Mouse (Mus musculus) liver, embryonic 14 days (tissue): ENCODE data around the gene Fndc7. TPM values are rescaled to one million over a fixed set of nuclear protein-coding genes. Genes with fewer than 3 reads are reported as not detected.

ENCODE experiments used
- polyA plus RNA-seq: library from polyadenylated mRNA; depleted of rRNA; stranded (reverse); fragments of >200 nt; gene quantifications from 2 replicates; pipeline ENCODE4 v1.2.3, GENCODE M21; 2012; rRNA removed

Fndc7 gene
- 0.02 TPM in 2 replicates for polyA plus RNA-seq

GRCm38 (mm10) chr3:108889908-108890307 lies at the start of gene Fndc7:
Fndc7 (minus strand) TSS chr3:108890008.

GRCm38 (mm10) chr3:108939573-108939972 lies 49.8 kb upstream of the Fndc7 start, which contains the start of gene Henmt1:
Henmt1 (plus strand) TSS chr3:108939873.

DNA sequence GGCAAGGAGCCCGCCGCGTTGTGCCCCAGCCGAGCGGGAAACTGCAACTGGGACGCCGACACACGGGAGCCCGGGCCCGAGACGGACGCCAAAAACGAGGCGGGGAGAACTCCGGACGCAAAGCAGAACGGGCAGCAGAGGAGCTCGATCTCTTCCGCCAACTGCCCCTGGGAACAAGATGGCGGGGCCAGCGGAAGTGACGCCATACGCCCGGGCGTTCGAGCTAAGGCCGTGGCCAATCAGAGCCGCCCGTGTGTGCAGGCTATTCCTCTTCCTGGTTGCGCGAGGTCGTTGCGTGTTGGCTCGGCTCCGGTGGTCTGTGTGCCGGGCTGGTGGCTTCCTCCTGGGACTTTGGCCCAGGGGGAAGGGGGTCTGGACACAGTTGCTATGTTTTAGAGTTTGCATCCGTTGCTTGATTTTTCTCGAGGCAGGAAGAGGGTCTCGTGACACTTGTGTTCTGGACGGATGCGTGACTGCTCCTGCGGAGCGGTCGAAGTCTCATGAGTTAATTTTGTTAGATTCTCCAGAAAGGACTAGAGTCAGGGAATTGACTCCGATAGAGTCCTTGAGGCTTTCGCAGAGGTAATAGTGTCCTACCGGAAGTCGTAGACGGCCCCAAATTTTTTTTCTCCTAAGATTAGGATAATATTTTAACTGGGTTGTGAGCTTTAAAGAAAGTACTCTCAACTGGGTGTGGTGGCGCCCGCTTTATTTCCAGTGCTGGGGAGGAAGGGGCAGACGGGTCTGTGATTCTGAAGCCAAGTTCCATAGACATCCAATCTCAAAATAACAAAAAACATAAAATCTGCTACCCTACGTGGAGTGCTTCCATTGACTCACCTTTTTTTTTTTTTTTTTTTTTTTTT lies 22.0 kb upstream of the Fndc7 start, which contains the start of gene Prpf38b:
Gene Prpf38b (minus strand): TSS at position 180 of the 866 bp plus-strand sequence.

GRCm38 (mm10) chr3:108840000-108840715 lies 49.6 kb downstream of the Fndc7 start, which contains the start of gene Stxbp3:
Stxbp3 (minus strand) TSS chr3:108840526.

Other genes starting within 250 kb of the Fndc7 start
- 25.3 and 27.0 TPM in 2 replicates for gene Clcc1, start 236.1 kb downstream of the Fndc7 start, polyA plus RNA-seq
- 19.8 and 31.5 TPM in 2 replicates for gene Gpsm2, start 167.7 kb downstream of the Fndc7 start, polyA plus RNA-seq
- gene Aknad1, start 150.3 kb downstream of the Fndc7 start, polyA plus RNA-seq, result 0.62 and 0.86 TPM in 2 replicates
- gene Stxbp3, start 49.5 kb downstream of the Fndc7 start, polyA plus RNA-seq, result 12.5 TPM in 2 replicates
- 54.8 and 58.9 TPM in 2 replicates for gene Prpf38b, start 21.7 kb upstream of the Fndc7 start, polyA plus RNA-seq
- gene Henmt1, start 49.9 kb upstream of the Fndc7 start, polyA plus RNA-seq, result 0.05 and 0.07 TPM in 2 replicates
- gene Gm9857, start 50.4 kb upstream of the Fndc7 start, polyA plus RNA-seq, result not detected in 2 replicates
- 2.0 and 2.5 TPM in 2 replicates for gene Fam102b, start 137.6 kb upstream of the Fndc7 start, polyA plus RNA-seq
- not detected in 2 replicates for gene Slc25a54, start 190.5 kb upstream of the Fndc7 start, polyA plus RNA-seq
- 2.3 and 2.7 TPM in 2 replicates for gene Slc25a24, start 233.1 kb upstream of the Fndc7 start, polyA plus RNA-seq